Mouse (Mus musculus) heart, adult 2 months (tissue): ENCODE measurements around the gene Slc12a7. TPM values are rescaled to one million over a fixed set of nuclear protein-coding genes. Genes with fewer than 3 reads are reported as not detected.

ENCODE experiments used
- DNase-seq, 2 experiments: peaks; one replicate each; pipeline ENCODE4 v3.0.0; 2021
- H3K27ac ChIP-seq: fragments of 200-600 bp; 2 replicates; pipeline ENCODE4 v1.8.1; 2022
- H3K27me3 ChIP-seq: fragments of 200-500 bp; 2 replicates; pipeline ENCODE4 v1.6.1; 2012; ENCODE audit warnings: mild to moderate bottlenecking, low read length, inconsistent platforms, mixed read lengths; ENCODE audit not compliant: control insufficient read depth, insufficient read depth
- H3K36me3 ChIP-seq: fragments of 200-500 bp; 2 replicates; pipeline ENCODE4 v1.6.1; 2012; ENCODE audit warnings: low read length, inconsistent platforms; ENCODE audit not compliant: control insufficient read depth, insufficient read depth
- H3K4me1 ChIP-seq: fragments of 200-500 bp; 2 replicates; pipeline ENCODE4 v1.6.1; 2011; ENCODE audit warnings: low read length; ENCODE audit not compliant: control insufficient read depth, insufficient read depth
- H3K4me3 ChIP-seq: fragments of 200-600 bp; 2 replicates; pipeline ENCODE4 v1.8.1; 2022
- H3K79me2 ChIP-seq: fragments of 200-500 bp; replicated peaks from 2 replicates; pipeline ENCODE4 v1.6.1; 2012; ENCODE audit warnings: mild to moderate bottlenecking, inconsistent platforms, low read length, moderate library complexity, mixed read lengths; ENCODE audit not compliant: control insufficient read depth, insufficient read depth
- H3K9ac ChIP-seq: fragments of 200-500 bp; 2 replicates; pipeline ENCODE4 v1.6.1; 2012; ENCODE audit warnings: low read depth, mild to moderate bottlenecking, control low read depth, inconsistent platforms, low read length, mixed read lengths
- CTCF ChIP-seq: fragments of 200-600 bp; IDR thresholded peaks from 2 replicates; pipeline ENCODE4 v1.8.1; 2022; ENCODE audit warnings: antibody characterized with exemption, mild to moderate bottlenecking, moderate library complexity
- EP300 ChIP-seq: fragments of 200-500 bp; IDR thresholded peaks from 2 replicates; pipeline ENCODE4 v1.6.1; 2011; ENCODE audit warnings: low read depth, low read length, control low read depth; ENCODE audit not compliant: insufficient read depth
- POLR2A ChIP-seq: fragments of 200-500 bp; IDR thresholded peaks from 2 replicates; pipeline ENCODE4 v1.6.1; 2011; ENCODE audit warnings: mild to moderate bottlenecking, low read depth, low read length, control low read depth; ENCODE audit not compliant: insufficient read depth
- WGBS: fragments of 180-500 bp; shearing (Covaris S2); methylation state at CpG from one replicate; pipeline ENCODE4 v1.1.7; 2018; 5-methylcytosine and 5-hydroxymethylcytosine counted together
- intact Hi-C: fragments of 180-260 bp; cut with DNase I; formaldehyde crosslinking; loops from one replicate; pipeline ENCODE4 v1.15.1; 2025
- polyA plus RNA-seq: library from polyadenylated mRNA; depleted of rRNA; stranded (reverse); fragments of >200 nt; gene quantifications from 2 replicates; pipeline ENCODE4 v1.2.3, GENCODE M21; 2012
- total RNA-seq, 2 experiments: library from RNA; stranded (reverse); gene quantifications; 2 replicates each; pipeline ENCODE4 v1.2.3; 2021

Slc12a7 gene
- total and polyA plus RNA-seq, 3 experiments, result 154 to 190 (median 177) TPM

- Histone ChIP-seq H3K4me3 (no peak overlapping the region), H3K36me3 (no peaks in the 10 kb centered on the region), H3K27ac (no peak overlapping the region), H3K79me2 (no peaks in the 10 kb centered on the region), H3K27me3 (no peaks in the 10 kb centered on the region), H3K4me1 (no peaks in the 10 kb centered on the region), H3K9ac (no peak overlapping the region)
- DNase-seq, result no peak
- intact Hi-C loops, result no loop called here
- no peak for TF ChIP-seq POLR2A
- 51% methylated on average over 8 of the region's 8 CpGs for WGBS
Observed at GRCm38 (mm10) chr13:73827243-73827642, 94.3 kb downstream of the Slc12a7 start.

GRCm38 (mm10) chr13:73831486-73831885 is 98.6 kb downstream of the Slc12a7 start:
- H3K27ac ChIP-seq, result no peak overlapping the region
- 0% methylated on average over 2 of the region's 2 CpGs for WGBS
- H3K27me3 ChIP-seq, result no peaks in the 10 kb centered on the region
- peak; percentile 96 for TF ChIP-seq CTCF
- no peak for TF ChIP-seq EP300
- TF ChIP-seq POLR2A, result no peak
- H3K4me1 ChIP-seq, result peaks cover under 1% of the 10 kb centered on the region; the same call in 1 of the 2 replicates
- H3K9ac ChIP-seq, result no peak overlapping the region
- no peaks in the 10 kb centered on the region for H3K36me3 ChIP-seq
- intact Hi-C loops, result loop anchor here (1.0 kb wide), 2 partner anchors 76 to 470 kb away; no protein-coding TSS in a partner anchor
- no peaks in the 10 kb centered on the region for H3K79me2 ChIP-seq
- DNase-seq, result peak; percentile 37 to 72
- no peak overlapping the region for H3K4me3 ChIP-seq

DNA sequence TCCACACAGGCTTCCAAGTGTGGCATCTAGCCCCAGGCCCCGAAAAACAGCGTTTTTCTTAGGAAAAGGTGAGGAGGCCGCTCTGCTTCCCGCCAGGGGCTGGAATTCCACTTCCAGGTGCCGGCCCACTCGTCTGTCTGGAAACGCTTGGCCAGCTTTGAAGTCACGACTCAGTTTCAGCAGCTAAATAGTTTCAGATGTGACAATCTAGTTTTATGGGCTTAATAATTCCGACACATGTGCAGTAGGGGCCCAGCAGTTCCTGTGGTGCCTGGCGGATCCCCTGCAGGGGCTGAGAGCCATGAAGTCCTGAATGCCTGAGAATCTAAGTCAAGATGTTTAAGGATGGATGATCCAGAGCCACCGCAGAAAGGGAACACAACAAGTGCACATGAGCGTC is 100.9 kb downstream of the Slc12a7 start:
- no peak overlapping the region for H3K27ac ChIP-seq
- H3K9ac ChIP-seq, result no peak overlapping the region
- no peak overlapping the region for H3K4me3 ChIP-seq
- H3K27me3 ChIP-seq, result no peaks in the 10 kb centered on the region
- intact Hi-C loops, result no loop called here
- H3K79me2 ChIP-seq, result no peaks in the 10 kb centered on the region
- peaks cover 1% of the 10 kb centered on the region; the same call in 1 of the 2 replicates for H3K4me1 ChIP-seq
- H3K36me3 ChIP-seq, result no peaks in the 10 kb centered on the region
- DNase-seq, result no peak
- WGBS, result 78% methylated on average over 12 of the region's 12 CpGs
- TF ChIP-seq POLR2A (no peak), EP300 (no peak), CTCF (no peak)

GRCm38 (mm10) chr13:73835791-73836190 is 102.9 kb downstream of the Slc12a7 start:
- Histone ChIP-seq H3K27ac (no peak overlapping the region), H3K36me3 (no peaks in the 10 kb centered on the region), H3K79me2 (no peaks in the 10 kb centered on the region), H3K4me3 (no peak overlapping the region), H3K4me1 (peaks cover 1% of the 10 kb centered on the region; the same call in 1 of the 2 replicates), H3K9ac (no peak overlapping the region), H3K27me3 (no peaks in the 10 kb centered on the region)
- DNase-seq, result no peak
- TF ChIP-seq CTCF, result no peak
- no peak for TF ChIP-seq EP300
- TF ChIP-seq POLR2A, result no peak
- 40% methylated on average over 4 of the region's 4 CpGs for WGBS
- intact Hi-C loops, result no loop called here

DNA sequence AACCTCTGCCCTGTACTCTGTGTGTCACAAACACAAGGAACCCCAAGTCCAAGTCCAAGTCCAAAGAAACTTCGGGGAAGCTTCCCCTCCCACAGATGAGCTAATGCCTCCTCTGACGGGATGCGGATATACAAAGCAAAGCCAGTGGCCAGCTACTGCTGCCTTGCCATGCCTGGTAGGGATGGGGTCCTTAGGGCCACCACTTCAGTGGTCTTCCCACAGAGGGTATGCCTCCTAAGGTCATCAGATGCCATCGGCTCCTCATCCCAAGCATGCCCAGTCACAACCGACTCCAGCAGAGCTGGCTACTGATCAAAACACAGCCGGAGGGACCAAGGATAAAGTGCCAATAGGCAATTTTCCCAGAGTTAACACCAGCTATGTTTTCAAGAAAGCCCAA is 103.6 kb downstream of the Slc12a7 start:
- H3K36me3 ChIP-seq, result no peaks in the 10 kb centered on the region
- H3K4me1 ChIP-seq, result peaks cover 1% of the 10 kb centered on the region; the same call in 1 of the 2 replicates
- intact Hi-C loops, result no loop called here
- H3K4me3 ChIP-seq, result no peak overlapping the region
- no peak overlapping the region for H3K9ac ChIP-seq
- H3K27me3 ChIP-seq, result no peaks in the 10 kb centered on the region
- TF ChIP-seq POLR2A (no peak), CTCF (no peak), EP300 (no peak)
- no peaks in the 10 kb centered on the region for H3K79me2 ChIP-seq
- no peak for DNase-seq
- 55% methylated on average over 6 of the region's 6 CpGs for WGBS
- H3K27ac ChIP-seq, result no peak overlapping the region

DNA sequence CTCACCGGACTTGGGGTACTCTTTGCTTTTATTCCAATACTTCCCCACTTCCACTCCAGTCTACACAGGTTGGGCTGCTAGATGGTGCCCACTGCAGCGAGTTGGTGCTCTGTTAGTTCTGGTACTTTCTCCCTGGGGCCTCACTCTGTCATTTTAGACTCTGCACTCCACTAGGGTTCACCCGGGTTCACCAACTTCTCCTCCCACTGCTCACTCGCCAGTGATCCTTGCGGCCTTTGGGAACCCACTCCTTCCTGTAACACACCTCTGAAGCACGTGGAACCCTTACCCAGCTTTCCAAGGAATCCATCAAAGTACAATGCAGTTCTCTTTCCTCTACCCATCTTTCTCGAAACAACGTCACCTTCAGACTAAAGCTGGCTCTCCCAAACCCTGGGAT is 104.8 kb downstream of the Slc12a7 start:
- H3K9ac ChIP-seq, result no peak overlapping the region
- no peak for TF ChIP-seq EP300
- TF ChIP-seq POLR2A, result no peak
- no peak for TF ChIP-seq CTCF
- no peaks in the 10 kb centered on the region for H3K36me3 ChIP-seq
- 84% methylated on average over 8 of the region's 8 CpGs for WGBS
- no peaks in the 10 kb centered on the region for H3K79me2 ChIP-seq
- no peak overlapping the region for H3K4me3 ChIP-seq
- intact Hi-C loops, result no loop called here
- no peaks in the 10 kb centered on the region for H3K27me3 ChIP-seq
- DNase-seq, result no peak
- H3K27ac ChIP-seq, result no peak overlapping the region
- H3K4me1 ChIP-seq, result peaks cover 1% of the 10 kb centered on the region; the same call in 1 of the 2 replicates
